Mouse (Mus musculus) liver, postnatal 0 days (tissue): ENCODE measurements at regions not wholly inside any gene's neighbourhood (a gene's known extent, or its start where the extent isn't known, plus 50 kb on each side); places are given as distances from the start of the nearest gene placed in this dataset.

Experiments
- ATAC-seq: fragments of 200-750 bp; cut with Nextera tagmentation; 2 replicates; pipeline ENCODE4 v1.8.0; 2017; ENCODE audit warnings: mild to moderate bottlenecking, moderate library complexity
- DNase-seq: peaks from one replicate; pipeline ENCODE4 v3.0.0-alpha.2; 2016
- H3K27ac ChIP-seq: fragments of 300-500 bp; sonication (generic); 2 replicates; pipeline ENCODE4 v1.5.1; 2014; ENCODE audit warnings: antibody characterized with exemption, moderate library complexity, mild to moderate bottlenecking, low read depth
- H3K27me3 ChIP-seq: fragments of 300-500 bp; sonication (generic); 2 replicates; pipeline ENCODE4 v1.6.1; 2014; ENCODE audit warnings: low read length, control low read depth, mixed read lengths; ENCODE audit not compliant: insufficient read depth
- H3K36me3 ChIP-seq: fragments of 300-500 bp; sonication (generic); replicated peaks from 2 replicates; pipeline ENCODE4 v1.6.1; 2014; ENCODE audit warnings: mild to moderate bottlenecking, control low read depth, low read length, moderate library complexity, mixed read lengths; ENCODE audit not compliant: insufficient read depth
- H3K4me1 ChIP-seq: fragments of 300-500 bp; sonication (generic); 2 replicates; pipeline ENCODE4 v1.6.1; 2014; ENCODE audit warnings: antibody characterized with exemption, mild to moderate bottlenecking, control low read depth; ENCODE audit not compliant: insufficient read depth
- H3K4me2 ChIP-seq: fragments of 300-500 bp; sonication (generic); 2 replicates; pipeline ENCODE4 v1.6.1; 2014; ENCODE audit warnings: low read depth, mild to moderate bottlenecking, low read length, moderate library complexity, mixed read lengths
- H3K4me3 ChIP-seq: fragments of 300-500 bp; sonication (generic); 2 replicates; pipeline ENCODE4 v1.5.1; 2014; ENCODE audit warnings: low read depth, low read length
- H3K9ac ChIP-seq: fragments of 300-500 bp; sonication (generic); replicated peaks from 2 replicates; pipeline ENCODE4 v1.6.1; 2014; ENCODE audit warnings: mild to moderate bottlenecking, moderate library complexity
- H3K9me3 ChIP-seq: fragments of 300-500 bp; sonication (generic); 2 replicates; pipeline ENCODE4 v1.6.1; 2016; ENCODE audit warnings: mild to moderate bottlenecking, control low read depth, low read length, mixed read lengths
- CTCF ChIP-seq: sonication (generic); IDR thresholded peaks from 2 replicates; pipeline ENCODE4 v1.5.1; 2016; ENCODE audit warnings: antibody characterized with exemption, low read depth
- EP300 ChIP-seq: IDR thresholded peaks from 2 replicates; pipeline ENCODE4 v1.6.1; 2016; ENCODE audit warnings: antibody characterized with exemption, low read depth, mild to moderate bottlenecking
- WGBS: fragments of 180-500 bp; shearing (Covaris S2); extraction: QIAGEN DNeasy Blood & Tissue Kit; methylation state at CpG from one replicate; pipeline ENCODE4 v1.1.7; 2014; ENCODE audit not compliant: insufficient replicate concordance; 5-methylcytosine and 5-hydroxymethylcytosine counted together

GRCm38 (mm10) chr4:131694232-131694631, 143.9 kb downstream of the Ptpru start:
- WGBS: 11% methylated on average over 5 of the region's 5 CpGs
- no peak for TF ChIP-seq EP300
- peak; percentile 53 for TF ChIP-seq CTCF
- H3K9me3 ChIP-seq: no peaks in the 10 kb centered on the region

GRCm38 (mm10) chr4:131695941-131696912, 141.9 kb downstream of the Ptpru start:
- Histone ChIP-seq H3K4me1 (no peaks in the 10 kb centered on the region), H3K27me3 (no peaks in the 10 kb centered on the region), H3K4me3 (no peak overlapping the region), H3K36me3 (no peaks in the 10 kb centered on the region), H3K4me2 (no peak overlapping the region), H3K9ac (no peak overlapping the region), H3K27ac (no peak overlapping the region), H3K9me3 (no peaks in the 10 kb centered on the region)
- 32% methylated on average over 26 of the region's 26 CpGs for WGBS
- ATAC-seq (no peak), DNase-seq (no peak)
- TF ChIP-seq CTCF (no peak), EP300 (no peak)

More at GRCm38 (mm10) chr4:131694232-131694631, 143.9 kb downstream of the Ptpru start:
- no peak overlapping the region for H3K4me2 ChIP-seq
- no peak overlapping the region for H3K9ac ChIP-seq
- H3K27ac ChIP-seq: no peak overlapping the region
- DNase-seq: no peak
- no peak for ATAC-seq
- no peaks in the 10 kb centered on the region for H3K36me3 ChIP-seq
- no peaks in the 10 kb centered on the region for H3K4me1 ChIP-seq
- no peak overlapping the region for H3K4me3 ChIP-seq
- no peaks in the 10 kb centered on the region for H3K27me3 ChIP-seq
